Mouse (Mus musculus): ENCODE measurements around the gene Gna15. TPM values are rescaled to one million over a fixed set of nuclear protein-coding genes. Genes with fewer than 3 reads are reported as not detected.
A peak's percentile ranks its signal among the peaks of the same experiment; 100 is the strongest.

Gna15 gene
- polyA plus RNA-seq, 1 experiment, result 0.16 TPM

- H3K79me3 ChIP-seq (ENCODE audit: low read depth), result no peaks in the 10 kb centered on the region
- H3K79me2 ChIP-seq (ENCODE audit: control insufficient read depth, insufficient read depth), result no peaks in the 10 kb centered on the region
- TF ChIP-seq FOSL1 (IDR thresholded peaks at IDR 0.05; ENCODE audit: insufficient read depth, low read length, poor library complexity, severe bottlenecking), result no peak
- peak; percentile 97 for TF ChIP-seq CTCF (IDR thresholded peaks at IDR 0.05; ENCODE audit: control insufficient read depth, insufficient read depth, insufficient read length)
- H3K4me3 ChIP-seq (ENCODE audit: insufficient read depth, poor library complexity, severe bottlenecking), result no peak within 1 kb of the TSS
- H3K36me3 ChIP-seq (ENCODE audit: control insufficient read depth, insufficient read depth), result peaks cover 9% of the 10 kb centered on the region
- H3K27me3 ChIP-seq (ENCODE audit: control insufficient read depth, insufficient read depth, insufficient read length), result peaks cover 28% of the 10 kb centered on the region
- peak within 1 kb of the TSS; percentile 66 for H3ac ChIP-seq (ENCODE audit: control insufficient read depth, insufficient read length, low read depth)
Measured at GRCm38 (mm10) chr10:81482533-81482889, 41.5 kb downstream of the Gna15 start, which contains the start of gene Celf5. Gene Celf5 (minus strand): TSS chr10:81482709.

GRCm38 (mm10) chr10:81481605-81482532, 42.2 kb downstream of the Gna15 start:
- Histone ChIP-seq H3K27me3 (ENCODE audit: control insufficient read depth, insufficient read depth, insufficient read length) (peaks cover 33% of the 10 kb centered on the region), H3K4me3 (ENCODE audit: insufficient read depth, poor library complexity, severe bottlenecking) (no peak overlapping the region)
- TF ChIP-seq FOSL1 (IDR thresholded peaks at IDR 0.05; ENCODE audit: insufficient read depth, low read length, poor library complexity, severe bottlenecking) (no peak), CTCF (IDR thresholded peaks at IDR 0.05; ENCODE audit: control insufficient read depth, insufficient read depth, insufficient read length) (no peak), MAX (IDR thresholded peaks at IDR 0.05) (no peak), MYOG (IDR thresholded peaks at IDR 0.05; ENCODE audit: control insufficient read depth, extremely low read depth, insufficient read length) (no peak), MYOD1 (IDR thresholded peaks at IDR 0.05; ENCODE audit: control insufficient read depth, insufficient read length, low read depth) (no peak), CEBPB (IDR thresholded peaks at IDR 0.05; ENCODE audit: low read depth) (no peak), USF1 (IDR thresholded peaks at IDR 0.05; ENCODE audit: low read depth) (no peak)

GRCm38 (mm10) chr10:81474461-81474860, 49.6 kb downstream of the Gna15 start:
- TF ChIP-seq MYOG (IDR thresholded peaks at IDR 0.05; ENCODE audit: control insufficient read depth, extremely low read depth, insufficient read length) (no peak), USF1 (IDR thresholded peaks at IDR 0.05; ENCODE audit: low read depth) (no peak), CTCF (IDR thresholded peaks at IDR 0.05; ENCODE audit: control insufficient read depth, insufficient read depth, insufficient read length) (no peak), MYOD1 (IDR thresholded peaks at IDR 0.05; ENCODE audit: control insufficient read depth, insufficient read length, low read depth) (no peak), CEBPB (IDR thresholded peaks at IDR 0.05; ENCODE audit: low read depth) (no peak), FOSL1 (IDR thresholded peaks at IDR 0.05; ENCODE audit: insufficient read depth, low read length, poor library complexity, severe bottlenecking) (no peak), MAX (IDR thresholded peaks at IDR 0.05) (no peak)
- H3K27me3 ChIP-seq (ENCODE audit: control insufficient read depth, insufficient read depth, insufficient read length), result peaks cover 58% of the 10 kb centered on the region
- H3ac ChIP-seq (ENCODE audit: control insufficient read depth, insufficient read length, low read depth), result no peak overlapping the region

More at GRCm38 (mm10) chr10:81481605-81482532, 42.2 kb downstream of the Gna15 start:
- no peaks in the 10 kb centered on the region for H3K79me3 ChIP-seq (ENCODE audit: low read depth)
- peak overlapping the region; percentile 66 for H3ac ChIP-seq (ENCODE audit: control insufficient read depth, insufficient read length, low read depth)
- H3K79me2 ChIP-seq (ENCODE audit: control insufficient read depth, insufficient read depth), result no peaks in the 10 kb centered on the region
- H3K36me3 ChIP-seq (ENCODE audit: control insufficient read depth, insufficient read depth), result peaks cover 3% of the 10 kb centered on the region

DNA sequence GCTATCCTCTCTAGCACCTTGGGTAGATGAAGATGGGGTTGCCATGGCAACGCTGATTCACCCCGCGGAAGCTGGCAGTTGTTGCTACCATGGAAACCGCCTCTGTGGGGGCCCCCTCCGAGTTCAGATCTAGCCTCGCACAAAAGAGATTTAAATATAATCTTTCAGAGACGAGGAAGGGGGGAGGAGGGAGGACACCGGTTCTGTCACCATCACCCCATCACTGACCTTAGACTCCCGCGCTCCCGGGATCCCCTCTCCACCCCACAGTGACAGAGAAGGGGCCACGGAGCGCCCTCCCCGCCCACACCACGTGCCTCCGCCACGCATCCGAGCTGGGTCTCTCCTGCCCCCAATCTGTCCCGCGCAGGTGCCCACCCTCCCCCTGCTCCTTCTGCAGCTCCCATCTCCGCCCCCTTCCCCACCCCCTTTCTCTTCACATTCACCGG, 51.0 kb downstream of the Gna15 start:
- no peak for TF ChIP-seq USF1 (IDR thresholded peaks at IDR 0.05; ENCODE audit: low read depth)
- no peak for TF ChIP-seq MYOD1 (IDR thresholded peaks at IDR 0.05; ENCODE audit: control insufficient read depth, insufficient read length, low read depth)
- TF ChIP-seq CEBPB (IDR thresholded peaks at IDR 0.05; ENCODE audit: low read depth), result no peak
- TF ChIP-seq FOSL1 (IDR thresholded peaks at IDR 0.05; ENCODE audit: insufficient read depth, low read length, poor library complexity, severe bottlenecking), result no peak
- no peak for TF ChIP-seq CTCF (IDR thresholded peaks at IDR 0.05; ENCODE audit: control insufficient read depth, insufficient read depth, insufficient read length)
- TF ChIP-seq MYOG (IDR thresholded peaks at IDR 0.05; ENCODE audit: control insufficient read depth, extremely low read depth, insufficient read length), result no peak
- no peak for TF ChIP-seq MAX (IDR thresholded peaks at IDR 0.05)
- Histone ChIP-seq H3K79me2 (ENCODE audit: control insufficient read depth, insufficient read depth) (no peaks in the 10 kb centered on the region), H3K4me3 (ENCODE audit: insufficient read depth, poor library complexity, severe bottlenecking) (no peak overlapping the region), H3K36me3 (ENCODE audit: control insufficient read depth, insufficient read depth) (no peaks in the 10 kb centered on the region), H3ac (ENCODE audit: control insufficient read depth, insufficient read length, low read depth) (no peak overlapping the region), H3K27me3 (ENCODE audit: control insufficient read depth, insufficient read depth, insufficient read length) (peaks cover 68% of the 10 kb centered on the region), H3K79me3 (ENCODE audit: low read depth) (no peaks in the 10 kb centered on the region)

More at GRCm38 (mm10) chr10:81474461-81474860, 49.6 kb downstream of the Gna15 start:
- Histone ChIP-seq H3K4me3 (ENCODE audit: insufficient read depth, poor library complexity, severe bottlenecking) (no peak overlapping the region), H3K79me2 (ENCODE audit: control insufficient read depth, insufficient read depth) (no peaks in the 10 kb centered on the region), H3K36me3 (ENCODE audit: control insufficient read depth, insufficient read depth) (no peaks in the 10 kb centered on the region), H3K79me3 (ENCODE audit: low read depth) (no peaks in the 10 kb centered on the region)

DNA sequence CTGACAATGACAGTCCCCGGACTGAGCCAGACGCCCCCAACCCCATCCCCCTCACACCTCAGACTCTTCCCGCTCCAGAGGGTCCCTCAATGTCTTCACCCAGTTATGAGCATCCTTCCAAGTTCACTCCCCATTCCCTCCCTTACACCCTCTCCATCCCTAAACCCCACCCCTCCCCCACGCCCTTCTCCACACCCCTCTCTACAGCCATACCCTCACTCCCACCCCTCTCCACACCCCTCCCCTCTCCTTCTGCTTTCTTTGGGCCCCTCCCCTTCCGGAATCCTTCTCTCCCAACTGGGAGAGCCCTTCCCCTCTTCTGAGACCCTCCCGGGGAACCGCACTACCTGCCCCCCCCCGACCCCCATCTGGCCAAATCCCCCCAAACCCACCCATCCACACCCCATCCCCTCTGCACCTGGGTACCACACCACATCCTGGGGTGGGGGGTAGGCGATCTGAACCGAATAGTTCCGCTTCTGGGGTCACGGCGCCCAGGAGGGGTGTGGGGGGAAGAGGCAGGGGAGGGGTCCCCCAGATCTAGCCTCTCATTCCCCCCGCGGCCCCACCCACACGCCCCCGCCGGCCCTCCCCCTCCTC, 51.5 kb downstream of the Gna15 start:
- no peaks in the 10 kb centered on the region for H3K79me2 ChIP-seq (ENCODE audit: control insufficient read depth, insufficient read depth)
- H3K36me3 ChIP-seq (ENCODE audit: control insufficient read depth, insufficient read depth), result no peaks in the 10 kb centered on the region
- TF ChIP-seq USF1 (IDR thresholded peaks at IDR 0.05; ENCODE audit: low read depth) (no peak), FOSL1 (IDR thresholded peaks at IDR 0.05; ENCODE audit: insufficient read depth, low read length, poor library complexity, severe bottlenecking) (no peak), MYOD1 (IDR thresholded peaks at IDR 0.05; ENCODE audit: control insufficient read depth, insufficient read length, low read depth) (no peak), CTCF (IDR thresholded peaks at IDR 0.05; ENCODE audit: control insufficient read depth, insufficient read depth, insufficient read length) (no peak), MYOG (IDR thresholded peaks at IDR 0.05; ENCODE audit: control insufficient read depth, extremely low read depth, insufficient read length) (no peak), MAX (IDR thresholded peaks at IDR 0.05) (no peak), CEBPB (IDR thresholded peaks at IDR 0.05; ENCODE audit: low read depth) (no peak)
- no peaks in the 10 kb centered on the region for H3K79me3 ChIP-seq (ENCODE audit: low read depth)
- no peak overlapping the region for H3K4me3 ChIP-seq (ENCODE audit: insufficient read depth, poor library complexity, severe bottlenecking)
- H3K27me3 ChIP-seq (ENCODE audit: control insufficient read depth, insufficient read depth, insufficient read length), result peaks cover 73% of the 10 kb centered on the region
- no peak overlapping the region for H3ac ChIP-seq (ENCODE audit: control insufficient read depth, insufficient read length, low read depth)

Data from C2C12 (cell line).